Mouse (Mus musculus) retina, postnatal 7 days (tissue): ENCODE data around the gene Ppfibp2.
A peak's percentile ranks its signal among the peaks of the same experiment; 100 is the strongest.

Experiments used
- DNase-seq: peaks from one replicate; pipeline ENCODE4 v3.0.0-alpha.2; 2012; ENCODE audit warnings: low read depth, low spot score

Ppfibp2 gene

DNA sequence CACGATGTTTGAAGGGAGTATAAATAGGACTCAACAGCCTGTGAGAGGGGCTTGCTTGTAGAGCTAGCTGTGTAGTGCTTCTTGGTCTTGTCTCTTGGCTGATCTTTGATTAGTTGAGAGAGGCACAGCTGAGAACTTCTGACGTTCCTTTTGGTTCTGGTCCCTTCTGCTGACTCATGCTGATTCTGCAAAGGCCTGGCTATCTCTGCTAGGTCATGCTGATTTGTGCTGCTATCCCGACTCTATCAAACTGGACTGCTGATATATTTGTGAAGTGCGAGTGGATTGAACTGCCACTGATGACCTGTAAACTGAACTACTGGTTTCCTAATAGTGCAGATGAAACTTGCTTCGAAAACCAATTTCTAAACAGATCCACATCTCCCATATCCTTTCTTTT lies 15.9 kb downstream of the Ppfibp2 start:
- DNase-seq = no peak

DNA sequence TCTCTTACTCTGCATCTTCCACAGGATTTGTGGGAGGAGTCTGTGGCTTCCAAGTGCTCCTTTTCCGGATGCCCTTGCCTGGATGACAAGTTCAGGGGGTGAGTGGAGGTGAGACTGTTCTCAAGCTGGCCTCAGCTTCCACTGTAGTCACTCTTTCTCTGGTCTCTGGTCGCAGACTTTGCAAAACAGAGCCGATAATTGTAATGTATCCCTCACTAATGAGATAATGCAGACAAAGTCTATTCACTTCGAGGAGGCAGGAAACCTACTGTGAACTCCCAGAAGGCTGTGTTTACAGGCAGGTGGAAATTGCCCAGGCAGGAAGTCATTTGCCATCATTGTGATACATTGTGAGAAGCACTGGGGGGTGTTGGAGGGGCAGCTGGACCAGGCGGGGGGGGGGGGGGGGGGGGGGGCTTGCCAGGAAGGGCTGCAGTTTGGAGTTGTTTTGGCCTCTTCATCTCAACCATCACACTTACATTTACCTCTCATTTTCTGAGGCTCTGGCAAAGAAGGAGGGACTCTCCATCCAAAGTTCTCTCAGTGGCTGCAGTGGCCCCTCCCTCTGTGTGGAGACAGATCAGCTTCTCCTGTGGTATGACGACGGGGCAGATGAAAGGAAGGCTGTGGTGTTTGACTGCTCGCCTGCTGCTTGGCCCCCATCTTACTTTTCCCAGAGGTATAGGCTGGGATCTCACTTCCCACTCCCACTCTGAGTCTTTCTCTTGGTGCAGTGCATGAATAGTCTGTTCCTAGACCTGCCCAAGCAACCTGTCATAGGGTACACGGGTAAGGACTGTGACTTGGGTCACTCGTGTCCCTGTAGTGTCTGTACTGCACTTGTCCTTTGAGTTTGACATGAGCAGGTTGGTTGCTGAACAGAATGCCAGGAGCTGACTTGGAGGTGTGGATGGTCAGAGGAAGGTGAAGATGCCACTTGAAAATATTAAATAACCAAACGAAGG lies 23.3 kb downstream of the Ppfibp2 start:
- DNase-seq = no peak

DNA sequence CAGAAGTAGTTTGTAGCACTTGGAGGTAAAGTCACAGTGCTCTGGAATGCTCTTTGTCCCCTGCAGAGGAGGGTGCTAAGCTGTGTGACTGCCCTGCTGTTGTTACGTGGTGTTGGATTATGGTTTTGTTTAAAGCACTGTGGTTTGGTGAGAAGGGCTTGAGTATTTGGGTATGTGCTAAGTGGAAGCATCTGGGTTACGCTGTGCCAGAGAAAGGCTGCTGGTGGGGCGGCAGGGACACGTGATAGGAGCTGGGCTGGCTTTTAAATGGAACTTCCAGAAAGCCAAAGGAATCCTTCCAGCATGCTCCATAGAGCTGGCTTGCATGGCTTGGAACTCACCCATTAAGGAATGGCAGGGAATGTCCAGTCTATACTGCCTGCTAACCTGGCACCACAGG lies 24.2 kb downstream of the Ppfibp2 start:
- no peak for DNase-seq

- DNase-seq = no peak
These were observed 25.1 kb downstream of the Ppfibp2 start for GRCm38 (mm10) chr7:107620137-107620536.

DNA sequence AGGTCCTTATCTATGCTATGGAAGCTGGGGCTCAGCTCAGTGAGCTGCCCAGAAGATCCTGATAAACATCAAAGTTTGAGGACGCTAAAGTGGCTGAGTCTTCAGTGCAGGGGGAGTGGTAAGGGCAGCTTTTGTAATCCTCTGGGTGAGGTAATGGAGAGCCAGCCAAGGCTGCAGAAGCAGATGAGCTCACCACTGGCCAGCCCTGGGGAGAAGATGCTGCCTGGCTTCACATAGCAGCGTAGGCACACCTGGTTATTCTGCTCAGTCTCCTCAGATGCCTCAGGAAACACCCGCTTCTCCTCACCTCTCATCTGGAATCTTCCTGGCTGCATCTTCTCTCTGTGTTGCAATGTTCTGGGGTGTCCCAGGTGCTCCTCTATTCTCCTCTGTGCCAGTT lies 29.4 kb downstream of the Ppfibp2 start:
- no peak for DNase-seq

GRCm38 (mm10) chr7:107625061-107625460 lies 30.1 kb downstream of the Ppfibp2 start, which contains the start of gene 5330417H12Rik:
TSS of gene 5330417H12Rik (minus strand) at chr7:107625161.
- DNase-seq = no peak

- DNase-seq = no peak
These were observed 30.8 kb downstream of the Ppfibp2 start for GRCm38 (mm10) chr7:107625781-107626180.

GRCm38 (mm10) chr7:107628383-107628782 lies 33.4 kb downstream of the Ppfibp2 start:
- DNase-seq = no peak

DNA sequence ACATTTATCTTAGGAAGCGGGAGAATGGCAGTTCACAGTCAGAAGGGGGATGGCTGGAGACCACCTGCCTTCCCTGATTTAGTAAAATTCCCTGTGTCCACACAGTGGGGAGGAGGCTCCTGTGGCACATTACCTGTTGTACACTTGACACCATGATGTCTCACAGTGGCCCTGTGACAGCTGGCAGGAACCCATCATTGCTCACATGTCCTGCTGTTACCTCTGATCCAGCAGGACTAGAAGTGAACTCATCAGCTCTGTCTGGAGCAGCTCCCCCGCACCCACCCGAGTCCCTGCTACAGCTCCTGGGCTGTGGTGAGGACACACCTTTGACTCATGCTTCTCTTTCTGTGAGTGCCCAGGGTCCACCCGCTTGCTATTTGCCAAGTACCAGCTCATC lies 38.2 kb downstream of the Ppfibp2 start:
- no peak for DNase-seq

DNA sequence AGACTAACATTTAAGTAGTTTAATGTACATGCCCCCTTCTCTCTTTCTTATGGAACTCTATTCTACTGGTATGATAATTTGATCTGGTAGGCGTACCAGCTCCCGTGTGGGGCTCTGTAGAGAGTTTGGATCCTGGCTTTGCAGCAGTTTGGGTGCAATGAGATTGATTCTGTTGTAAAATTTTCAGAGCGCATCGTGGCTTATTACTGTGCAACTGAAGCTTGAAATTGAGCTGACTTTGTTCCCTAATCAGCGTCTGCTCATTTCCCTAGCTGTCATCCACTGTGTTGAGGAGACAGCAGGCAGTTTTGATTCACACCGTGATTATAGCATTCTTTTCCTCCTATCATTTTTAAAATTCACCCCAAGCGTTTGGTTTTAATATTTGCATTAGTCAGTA lies 42.4 kb downstream of the Ppfibp2 start:
- DNase-seq = no peak

DNA sequence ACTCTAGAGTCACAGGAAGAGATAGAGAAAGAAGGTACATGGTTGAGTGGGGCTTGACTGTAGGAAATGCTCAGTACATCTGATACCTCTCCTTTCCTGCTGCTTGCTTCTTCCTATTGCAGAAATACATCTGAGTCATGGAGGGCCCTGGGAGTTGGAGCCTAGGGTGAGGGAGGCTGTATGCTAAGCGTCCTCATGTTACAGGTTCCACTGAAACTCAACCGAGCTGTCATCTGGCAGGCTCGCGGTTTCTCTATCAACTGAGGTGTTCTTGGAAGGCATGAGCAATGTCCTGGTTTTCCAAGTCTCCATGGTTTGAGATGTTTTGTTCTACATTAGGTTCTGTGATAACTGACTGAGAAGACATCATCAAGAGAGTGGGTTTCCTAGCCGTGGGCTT lies 43.0 kb downstream of the Ppfibp2 start:
- no peak for DNase-seq

DNA sequence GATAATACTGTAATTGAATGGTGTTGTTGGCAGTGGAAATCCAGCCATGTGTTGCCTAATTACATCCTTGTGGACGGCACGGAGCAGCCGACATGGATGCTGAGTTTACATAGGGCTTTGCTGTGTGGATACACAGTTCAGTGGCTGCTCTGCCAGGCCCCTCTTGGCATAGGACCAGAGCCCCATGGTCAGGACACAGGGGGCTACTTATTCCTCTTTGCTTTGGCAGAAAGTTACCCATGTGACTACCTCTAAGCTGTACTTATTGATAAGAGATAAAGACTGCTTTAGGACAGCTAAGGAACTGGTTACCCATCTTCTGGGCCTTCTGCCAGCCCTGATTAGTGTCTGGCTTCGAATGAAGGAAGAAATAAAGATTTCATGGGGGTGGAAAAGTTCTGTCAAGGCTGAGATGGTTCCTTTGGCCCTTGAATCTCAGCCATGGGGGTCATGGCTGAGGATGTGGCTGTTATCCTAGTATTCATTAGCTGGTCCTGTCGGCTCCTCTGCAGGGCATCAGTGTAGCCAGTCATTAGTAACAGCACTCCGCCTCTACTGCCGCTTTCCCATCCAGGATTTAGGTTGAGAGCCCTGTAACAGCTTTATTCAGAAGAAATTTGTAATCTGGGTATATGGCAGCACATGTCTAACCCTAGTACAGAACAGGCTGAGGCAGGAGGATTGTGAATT lies 47.7 kb downstream of the Ppfibp2 start:
- DNase-seq = no peak

- DNase-seq = no peak
These were observed 50.0 kb downstream of the Ppfibp2 start for GRCm38 (mm10) chr7:107644987-107645386.

GRCm38 (mm10) chr7:107648937-107649688 lies 54.1 kb downstream of the Ppfibp2 start:
- DNase-seq = no peak

DNA sequence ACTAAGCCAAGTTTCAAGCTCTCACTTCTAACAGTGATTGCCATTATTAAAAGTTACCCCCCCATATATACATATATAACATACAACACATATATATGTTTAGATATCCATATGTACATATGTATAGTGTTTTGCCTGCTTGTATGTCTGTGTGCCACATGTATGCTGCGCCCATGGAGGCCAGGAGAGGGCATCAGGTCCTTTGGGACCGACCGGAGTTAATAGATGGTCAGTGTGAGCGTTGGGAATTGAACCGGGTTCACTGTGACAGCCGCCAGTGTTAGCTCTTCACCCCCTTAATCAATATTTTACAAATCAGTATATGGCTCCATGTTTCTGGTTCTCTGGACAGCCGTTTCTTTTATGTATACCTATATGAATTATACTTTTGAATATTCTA lies 55.0 kb downstream of the Ppfibp2 start:
- no peak for DNase-seq

DNA sequence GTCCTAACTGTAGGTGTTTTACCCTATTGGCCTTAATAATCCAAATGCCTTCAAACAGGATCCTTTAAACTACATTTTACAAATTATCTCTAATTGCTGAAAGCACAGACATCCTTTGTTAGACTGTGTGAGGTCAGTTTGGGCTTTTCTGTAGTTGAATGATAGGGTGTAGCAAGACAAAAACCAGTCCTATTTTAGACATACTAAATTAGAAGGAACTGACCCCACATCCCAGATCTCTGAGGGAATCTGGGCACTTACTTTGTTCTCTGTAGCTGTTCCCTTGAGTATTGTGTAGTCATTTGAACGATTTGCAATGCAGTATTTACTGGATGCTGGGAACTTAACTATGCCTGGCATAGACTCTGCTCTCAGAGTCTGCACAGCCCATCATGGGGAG lies 56.8 kb downstream of the Ppfibp2 start:
- DNase-seq = no peak

- DNase-seq = no peak
These were observed 61.4 kb downstream of the Ppfibp2 start for GRCm38 (mm10) chr7:107656451-107656850.

- DNase-seq = no peak
These were observed 64.3 kb downstream of the Ppfibp2 start for GRCm38 (mm10) chr7:107659186-107659918.

- DNase-seq = peak; percentile 61
These were observed 66.3 kb downstream of the Ppfibp2 start for GRCm38 (mm10) chr7:107661189-107661842.

DNA sequence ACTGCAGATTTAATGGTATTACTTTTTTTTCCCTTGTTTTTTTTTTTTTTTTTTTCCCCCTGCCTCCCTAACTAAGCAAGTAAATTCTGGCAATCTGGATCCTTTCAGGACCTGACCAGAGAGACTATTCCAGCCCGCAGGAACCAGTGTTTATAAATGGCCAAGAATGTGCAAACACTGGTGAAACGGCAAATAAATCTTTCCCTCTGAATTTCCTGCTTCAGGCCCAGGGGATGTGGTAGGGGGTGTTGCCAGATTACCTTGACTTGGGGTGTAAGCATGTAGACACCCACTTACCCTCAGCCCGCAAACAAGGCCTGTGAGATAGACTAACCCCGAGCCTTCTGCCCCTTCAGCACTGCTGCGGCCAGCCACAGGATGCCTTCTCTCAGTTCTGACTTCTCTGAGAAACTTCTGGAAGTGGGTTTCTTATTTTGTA lies 66.9 kb downstream of the Ppfibp2 start:
- DNase-seq = no peak

DNA sequence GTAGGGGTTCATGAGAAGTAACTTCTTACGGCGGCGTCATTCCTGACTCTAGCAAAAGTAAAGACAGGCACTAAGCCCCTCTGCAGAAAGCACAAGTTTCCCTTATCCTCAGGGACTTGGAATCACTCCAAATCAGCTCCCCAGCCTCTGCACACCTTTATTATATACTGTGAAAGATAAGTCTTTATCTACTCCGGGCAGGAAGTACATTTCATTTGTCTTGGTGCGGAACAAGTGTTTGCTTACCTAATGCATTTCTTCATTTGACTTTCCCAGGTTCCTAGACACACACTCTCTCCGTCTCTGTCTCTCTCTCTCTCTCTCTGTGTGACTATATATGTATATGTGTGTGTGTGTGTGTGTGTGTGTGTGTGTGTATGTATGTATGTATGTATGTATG lies 68.6 kb downstream of the Ppfibp2 start:
- DNase-seq = no peak
